Mouse (Mus musculus) spleen, adult 2 months (tissue): ENCODE data around the gene Vax1. TPM values are rescaled to one million over a fixed set of nuclear protein-coding genes. Genes with fewer than 3 reads are reported as not detected.

Source experiments
- DNase-seq, 2 experiments: peaks; one replicate each; pipeline versions ENCODE4 v3.0.0 to v3.0.0-alpha.2; 2012 to 2021; ENCODE audit warnings: low spot score in 2 of 2, low read depth in 1 of 2
- H3K27ac ChIP-seq: fragments of 200-500 bp; 2 replicates; pipeline ENCODE4 v1.5.1; 2012; ENCODE audit warnings: low read length, inconsistent platforms; ENCODE audit not compliant: insufficient read depth
- H3K27me3 ChIP-seq: fragments of 200-500 bp; 2 replicates; pipeline ENCODE4 v1.6.1; 2012; ENCODE audit warnings: mild to moderate bottlenecking, moderate library complexity, low read length, inconsistent platforms; ENCODE audit not compliant: control insufficient read depth, insufficient read depth
- H3K36me3 ChIP-seq: fragments of 200-500 bp; 2 replicates; pipeline ENCODE4 v1.6.1; 2012; ENCODE audit warnings: mild to moderate bottlenecking, low read length, inconsistent platforms; ENCODE audit not compliant: control insufficient read depth, insufficient read depth
- H3K4me1 ChIP-seq: fragments of 200-500 bp; 2 replicates; pipeline ENCODE4 v1.6.1; 2011; ENCODE audit warnings: inconsistent platforms; ENCODE audit not compliant: control insufficient read depth, insufficient read depth, insufficient read length
- H3K4me3 ChIP-seq: fragments of 200-500 bp; 2 replicates; pipeline ENCODE4 v1.5.1; 2011; ENCODE audit warnings: mild to moderate bottlenecking, inconsistent platforms; ENCODE audit not compliant: insufficient read depth, insufficient read length; ENCODE audit errors: extremely low read depth
- CTCF ChIP-seq: fragments of 200-500 bp; IDR thresholded peaks from 2 replicates; pipeline ENCODE4 v1.5.1; 2011; ENCODE audit warnings: mild to moderate bottlenecking, inconsistent platforms; ENCODE audit not compliant: insufficient read depth, insufficient read length, insufficient replicate concordance; ENCODE audit errors: extremely low read depth
- POLR2A ChIP-seq: fragments of 200-500 bp; IDR thresholded peaks from 2 replicates; pipeline ENCODE4 v1.6.1; 2011; ENCODE audit warnings: low read depth, low read length, inconsistent platforms
- WGBS: fragments of 180-500 bp; shearing (Covaris S2); methylation state at CpG from one replicate; pipeline ENCODE4 v1.1.7; 2018; 5-methylcytosine and 5-hydroxymethylcytosine counted together
- polyA plus RNA-seq: library from polyadenylated mRNA; depleted of rRNA; stranded (reverse); fragments of >200 nt; gene quantifications from 2 replicates; pipeline ENCODE4 v1.2.3, GENCODE M21; 2012; rRNA removed

The Vax1 gene
- polyA plus RNA-seq, 1 experiment = not detected

GRCm38 (mm10) chr19:59142206-59142605 lies 27.6 kb downstream of the Vax1 start:
- TF ChIP-seq CTCF (no peak), POLR2A (no peak)
- Histone ChIP-seq H3K36me3 (no peaks in the 10 kb centered on the region), H3K27me3 (no peaks in the 10 kb centered on the region), H3K4me3 (no peak overlapping the region), H3K27ac (no peak overlapping the region), H3K4me1 (no peaks in the 10 kb centered on the region)
- DNase-seq = no peak
- WGBS = 72% methylated on average over 4 of the region's 4 CpGs

- no peak for DNase-seq
- TF ChIP-seq POLR2A (no peak), CTCF (no peak)
- Histone ChIP-seq H3K27me3 (no peaks in the 10 kb centered on the region), H3K4me3 (no peak overlapping the region), H3K4me1 (no peaks in the 10 kb centered on the region), H3K27ac (no peak overlapping the region), H3K36me3 (no peaks in the 10 kb centered on the region)
- 78% methylated on average over 8 of the region's 8 CpGs for WGBS
Observed at GRCm38 (mm10) chr19:59135387-59135786, 34.5 kb downstream of the Vax1 start.

GRCm38 (mm10) chr19:59134916-59135315 lies 34.9 kb downstream of the Vax1 start:
- H3K36me3 ChIP-seq = no peaks in the 10 kb centered on the region
- no peak overlapping the region for H3K4me3 ChIP-seq
- TF ChIP-seq POLR2A (no peak), CTCF (no peak)
- no peak overlapping the region for H3K27ac ChIP-seq
- 64% methylated on average over 2 of the region's 2 CpGs for WGBS
- H3K4me1 ChIP-seq = no peaks in the 10 kb centered on the region
- H3K27me3 ChIP-seq = no peaks in the 10 kb centered on the region
- no peak for DNase-seq

GRCm38 (mm10) chr19:59133202-59133601 lies 36.7 kb downstream of the Vax1 start:
- 85% methylated on average over 11 of the region's 11 CpGs for WGBS

GRCm38 (mm10) chr19:59129671-59130070 lies 40.2 kb downstream of the Vax1 start:
- Histone ChIP-seq H3K4me3 (no peak overlapping the region), H3K27me3 (no peaks in the 10 kb centered on the region), H3K4me1 (no peaks in the 10 kb centered on the region), H3K27ac (no peak overlapping the region), H3K36me3 (no peaks in the 10 kb centered on the region)
- whole genome bisulfite sequencing = 89% methylated on average over 2 of the region's 2 CpGs
- no peak for TF ChIP-seq POLR2A
- DNase-seq = no peak

More at GRCm38 (mm10) chr19:59133202-59133601, 36.7 kb downstream of the Vax1 start:
- H3K27ac ChIP-seq = no peak overlapping the region
- no peaks in the 10 kb centered on the region for H3K27me3 ChIP-seq
- no peaks in the 10 kb centered on the region for H3K4me1 ChIP-seq
- H3K36me3 ChIP-seq = no peaks in the 10 kb centered on the region
- H3K4me3 ChIP-seq = no peak overlapping the region
- no peak for DNase-seq
- no peak for TF ChIP-seq CTCF
- no peak for TF ChIP-seq POLR2A

GRCm38 (mm10) chr19:59128531-59129204 lies 41.2 kb downstream of the Vax1 start:
- 80% methylated on average over 8 of the region's 8 CpGs for whole genome bisulfite sequencing

GRCm38 (mm10) chr19:59127424-59127823 lies 42.4 kb downstream of the Vax1 start:
- 78% methylated on average over 3 of the region's 3 CpGs for WGBS
- H3K27me3 ChIP-seq = no peaks in the 10 kb centered on the region
- H3K4me3 ChIP-seq = no peak overlapping the region
- H3K36me3 ChIP-seq = no peaks in the 10 kb centered on the region
- H3K27ac ChIP-seq = no peak overlapping the region
- DNase-seq = no peak
- no peak for TF ChIP-seq CTCF
- TF ChIP-seq POLR2A = no peak
- H3K4me1 ChIP-seq = no peaks in the 10 kb centered on the region

More at GRCm38 (mm10) chr19:59128531-59129204, 41.2 kb downstream of the Vax1 start:
- Histone ChIP-seq H3K36me3 (no peaks in the 10 kb centered on the region), H3K27ac (no peak overlapping the region), H3K4me1 (no peaks in the 10 kb centered on the region), H3K27me3 (no peaks in the 10 kb centered on the region), H3K4me3 (no peak overlapping the region)
- DNase-seq = no peak
- TF ChIP-seq POLR2A (no peak), CTCF (no peak)

Other genes starting within 250 kb of the Vax1 start
- gene Eno4, start 226.6 kb downstream of the Vax1 start, polyA plus RNA-seq = 0.08 TPM in 1 of 2 replicates, not detected in the other
- gene Hspa12a, start 226.4 kb downstream of the Vax1 start, polyA plus RNA-seq = 3.7 TPM in 2 replicates
- 1.2 and 1.7 TPM in 2 replicates for gene Shtn1, start 94.0 kb downstream of the Vax1 start, polyA plus RNA-seq
- gene Kcnk18, start 49.2 kb upstream of the Vax1 start, polyA plus RNA-seq = not detected in 2 replicates
- 0.65 and 0.81 TPM in 2 replicates for gene Slc18a2, start 90.8 kb upstream of the Vax1 start, polyA plus RNA-seq
- 4,176 and 4,457 TPM in 2 replicates for gene Rps12-ps3, start 152.2 kb upstream of the Vax1 start, polyA plus RNA-seq
- gene Pdzd8, start 175.7 kb upstream of the Vax1 start, polyA plus RNA-seq = 5.1 and 8.5 TPM in 2 replicates